Mouse (Mus musculus): Measurements from ENCODE around the gene Ilkap. TPM values are rescaled to one million over a fixed set of nuclear protein-coding genes. Genes with fewer than 3 reads are reported as not detected.
A peak's percentile ranks its signal among the peaks of the same experiment; 100 is the strongest.

Ilkap gene
- polyA plus RNA-seq, 1 experiment, result 84.0 TPM

GRCm38 (mm10) chr1:91344921-91345685, 53.5 kb downstream of the Ilkap start:
- TF ChIP-seq POLR2A (IDR thresholded peaks at IDR 0.05; ENCODE audit: extremely low read depth, insufficient read depth, low read length) (no peak), CTCF (IDR thresholded peaks at IDR 0.05; ENCODE audit: extremely low read depth, insufficient read depth, low read length) (0 out of 2 replicates have a peak, but pooled peaks have one; percentile 12)
- peaks cover 1% of the 10 kb centered on the region; the same call in 1 of the 2 replicates for H3K4me1 ChIP-seq (ENCODE audit: control insufficient read depth, insufficient read depth, low read length)
- H3K4me3 ChIP-seq (ENCODE audit: insufficient read depth, low read length), result no peak overlapping the region
- no peak overlapping the region for H3K27ac ChIP-seq (ENCODE audit: insufficient read depth, low read length)

DNA sequence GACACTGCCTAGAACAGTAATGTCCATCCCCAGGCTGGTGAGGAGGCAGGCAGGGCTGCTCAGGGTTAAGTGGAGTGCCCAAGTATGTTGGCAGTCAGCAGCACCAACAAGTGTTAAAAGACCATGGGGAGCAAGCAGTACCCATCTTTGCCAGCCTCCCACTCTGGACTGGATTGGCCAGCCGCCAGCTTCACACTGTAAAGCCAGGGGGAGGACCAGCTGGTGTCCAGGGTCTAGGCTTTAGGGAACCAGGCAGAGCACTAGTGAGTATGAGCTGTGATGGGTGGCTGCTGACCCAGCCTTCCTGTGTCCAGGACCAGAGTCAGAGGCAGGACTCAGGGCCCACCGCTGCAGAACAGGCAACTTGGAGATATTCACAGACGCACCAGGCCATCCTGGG, 54.6 kb downstream of the Ilkap start:
- H3K4me3 ChIP-seq (ENCODE audit: insufficient read depth, low read length), result no peak overlapping the region
- TF ChIP-seq CTCF (IDR thresholded peaks at IDR 0.05; ENCODE audit: extremely low read depth, insufficient read depth, low read length), result no peak
- TF ChIP-seq POLR2A (IDR thresholded peaks at IDR 0.05; ENCODE audit: extremely low read depth, insufficient read depth, low read length), result no peak
- no peak overlapping the region for H3K27ac ChIP-seq (ENCODE audit: insufficient read depth, low read length)
- H3K4me1 ChIP-seq (ENCODE audit: control insufficient read depth, insufficient read depth, low read length), result no peaks in the 10 kb centered on the region

DNA sequence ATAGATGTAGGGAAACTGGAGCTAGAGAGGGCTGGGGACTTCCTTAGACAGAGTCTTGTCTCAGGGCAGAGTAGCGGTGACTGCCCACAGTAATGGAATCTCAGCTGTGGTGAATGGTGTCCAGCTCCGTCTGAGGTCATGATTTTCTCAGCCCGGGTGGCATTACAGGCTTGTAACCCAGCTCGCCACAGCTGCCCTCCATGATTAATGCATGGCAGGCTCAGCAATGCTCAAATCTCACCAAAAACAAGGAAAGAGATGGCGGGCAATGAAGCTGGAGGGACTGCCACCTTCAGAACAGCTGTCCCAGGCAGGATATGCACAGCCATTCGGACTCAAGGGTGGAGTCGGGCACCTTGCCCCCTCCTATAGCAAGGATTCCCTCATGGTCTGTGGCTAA, 61.3 kb downstream of the Ilkap start:
- TF ChIP-seq POLR2A (IDR thresholded peaks at IDR 0.05; ENCODE audit: extremely low read depth, insufficient read depth, low read length), result no peak
- no peak overlapping the region for H3K4me3 ChIP-seq (ENCODE audit: insufficient read depth, low read length)
- H3K27ac ChIP-seq (ENCODE audit: insufficient read depth, low read length), result no peak overlapping the region
- peaks cover 2% of the 10 kb centered on the region; the same call in 1 of the 2 replicates for H3K4me1 ChIP-seq (ENCODE audit: control insufficient read depth, insufficient read depth, low read length)

- Histone ChIP-seq H3K27ac (ENCODE audit: insufficient read depth, low read length) (no peak overlapping the region), H3K4me1 (ENCODE audit: control insufficient read depth, insufficient read depth, low read length) (peaks cover 2% of the 10 kb centered on the region; the same call in 1 of the 2 replicates), H3K4me3 (ENCODE audit: insufficient read depth, low read length) (no peak overlapping the region)
- no peak for TF ChIP-seq CTCF (IDR thresholded peaks at IDR 0.05; ENCODE audit: extremely low read depth, insufficient read depth, low read length)
- TF ChIP-seq POLR2A (IDR thresholded peaks at IDR 0.05; ENCODE audit: extremely low read depth, insufficient read depth, low read length), result no peak
Observed at GRCm38 (mm10) chr1:91333582-91333981, 65.0 kb downstream of the Ilkap start.

DNA sequence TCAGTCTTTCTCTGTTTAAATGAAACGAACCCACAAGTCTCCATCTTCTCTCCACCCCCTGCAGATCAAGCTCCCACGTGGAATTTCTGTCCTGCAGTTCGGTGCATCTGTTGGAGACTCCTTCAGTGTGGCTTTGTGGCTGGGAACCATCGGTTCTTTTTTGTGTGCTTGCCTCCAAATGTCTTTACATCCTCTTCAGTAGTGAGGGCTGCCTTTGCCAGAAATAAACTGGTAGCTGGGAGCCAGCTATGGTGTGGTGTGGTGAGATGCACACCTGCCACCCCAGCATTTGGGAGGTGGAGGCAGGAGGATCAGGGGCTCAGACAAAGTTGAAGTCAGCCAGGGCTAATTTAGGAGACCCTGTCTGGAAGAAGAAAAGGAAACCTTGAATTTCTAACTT, 66.5 kb downstream of the Ilkap start:
- Histone ChIP-seq H3K27ac (ENCODE audit: insufficient read depth, low read length) (no peak overlapping the region), H3K4me3 (ENCODE audit: insufficient read depth, low read length) (no peak overlapping the region), H3K4me1 (ENCODE audit: control insufficient read depth, insufficient read depth, low read length) (peaks cover 2% of the 10 kb centered on the region; the same call in 1 of the 2 replicates)
- TF ChIP-seq CTCF (IDR thresholded peaks at IDR 0.05; ENCODE audit: extremely low read depth, insufficient read depth, low read length) (no peak), POLR2A (IDR thresholded peaks at IDR 0.05; ENCODE audit: extremely low read depth, insufficient read depth, low read length) (0 out of 2 replicates have a peak, but pooled peaks have one; percentile 16)

DNA sequence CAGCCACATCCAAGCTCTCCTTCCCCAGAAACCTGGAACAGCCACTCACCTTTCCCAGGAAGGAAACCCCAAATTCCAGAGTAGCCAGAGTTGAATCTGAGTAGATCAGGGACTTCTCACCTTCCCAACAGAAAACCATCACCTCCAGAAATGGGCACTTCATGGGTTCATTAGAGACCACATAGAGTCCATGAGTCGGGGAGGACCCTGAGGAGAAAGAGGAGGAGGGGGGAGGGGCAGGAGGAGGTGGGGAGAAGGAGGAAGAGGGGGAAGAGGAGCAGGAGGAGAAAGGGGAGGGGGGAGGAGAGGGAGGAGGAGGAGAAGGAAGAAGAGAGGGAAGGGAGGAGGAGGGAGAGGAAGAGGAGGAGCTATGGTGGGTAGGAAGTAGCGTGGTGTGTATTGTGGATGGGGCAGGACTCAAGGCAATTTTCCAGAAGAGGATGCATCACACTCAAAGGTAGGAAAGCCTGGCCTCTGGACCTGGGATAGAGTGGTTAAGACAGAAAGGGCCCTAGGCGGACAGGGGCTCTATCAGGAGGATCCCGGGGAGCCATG, 73.0 kb downstream of the Ilkap start:
- TF ChIP-seq CTCF (IDR thresholded peaks at IDR 0.05; ENCODE audit: extremely low read depth, insufficient read depth, low read length), result no peak
- TF ChIP-seq POLR2A (IDR thresholded peaks at IDR 0.05; ENCODE audit: extremely low read depth, insufficient read depth, low read length), result no peak
- Histone ChIP-seq H3K4me1 (ENCODE audit: control insufficient read depth, insufficient read depth, low read length) (no peaks in the 10 kb centered on the region), H3K4me3 (ENCODE audit: insufficient read depth, low read length) (no peak overlapping the region), H3K27ac (ENCODE audit: insufficient read depth, low read length) (no peak overlapping the region)

GRCm38 (mm10) chr1:91324646-91325045, 74.0 kb downstream of the Ilkap start:
- Histone ChIP-seq H3K4me1 (ENCODE audit: control insufficient read depth, insufficient read depth, low read length) (no peaks in the 10 kb centered on the region), H3K27ac (ENCODE audit: insufficient read depth, low read length) (no peak overlapping the region)
- TF ChIP-seq POLR2A (IDR thresholded peaks at IDR 0.05; ENCODE audit: extremely low read depth, insufficient read depth, low read length), result no peak
- TF ChIP-seq CTCF (IDR thresholded peaks at IDR 0.05; ENCODE audit: extremely low read depth, insufficient read depth, low read length), result no peak

More at GRCm38 (mm10) chr1:91324646-91325045, 74.0 kb downstream of the Ilkap start:
- no peak overlapping the region for H3K4me3 ChIP-seq (ENCODE audit: insufficient read depth, low read length)

Other genes starting within 250 kb of the Ilkap start
- gene Ramp1, start 219.0 kb downstream of the Ilkap start, polyA plus RNA-seq (2012; rRNA removed), result 76.5 and 76.6 TPM in 2 replicates
- gene Ube2f, start 148.5 kb downstream of the Ilkap start, polyA plus RNA-seq (2012; rRNA removed), result 60.0 and 65.7 TPM in 2 replicates
- gene Scly, start 100.5 kb downstream of the Ilkap start, polyA plus RNA-seq (2012; rRNA removed), result 18.4 and 20.6 TPM in 2 replicates
- gene Espnl, start 76.7 kb downstream of the Ilkap start, polyA plus RNA-seq (2012; rRNA removed), result 0.19 and 0.26 TPM in 2 replicates
- 0.11 and 0.21 TPM in 2 replicates for gene Klhl30, start 47.8 kb downstream of the Ilkap start, polyA plus RNA-seq (2012; rRNA removed)
- 0.90 and 1.3 TPM in 2 replicates for gene Erfe, start 32.4 kb downstream of the Ilkap start, polyA plus RNA-seq (2012; rRNA removed)
- gene Hes6, start 15.2 kb upstream of the Ilkap start, polyA plus RNA-seq (2012; rRNA removed), result 20.1 and 22.3 TPM in 2 replicates
- 21.6 and 24.3 TPM in 2 replicates for gene Per2, start 60.5 kb upstream of the Ilkap start, polyA plus RNA-seq (2012; rRNA removed)
- gene Traf3ip1, start 95.8 kb upstream of the Ilkap start, polyA plus RNA-seq (2012; rRNA removed), result 18.2 and 20.0 TPM in 2 replicates
- 20.7 and 22.2 TPM in 2 replicates for gene Asb1, start 141.7 kb upstream of the Ilkap start, polyA plus RNA-seq (2012; rRNA removed)